Mouse (Mus musculus) embryonic fibroblast, embryonic 13.5 days (primary cell): ENCODE data around the gene Pkib. TPM values are rescaled to one million over a fixed set of nuclear protein-coding genes. Genes with fewer than 3 reads are reported as not detected.

Experiments used
- H3K27ac ChIP-seq: 2 replicates; pipeline ENCODE4 v1.5.1; 2012; ENCODE audit warnings: low read length, control low read depth, inconsistent platforms; ENCODE audit not compliant: insufficient read depth
- H3K4me1 ChIP-seq: 2 replicates; pipeline ENCODE4 v1.6.1; 2011; ENCODE audit warnings: low read length; ENCODE audit not compliant: control insufficient read depth, insufficient read depth
- H3K4me3 ChIP-seq: 2 replicates; pipeline ENCODE4 v1.5.1; 2011; ENCODE audit warnings: mild to moderate bottlenecking, control low read depth, low read length; ENCODE audit not compliant: insufficient read depth
- CTCF ChIP-seq: IDR thresholded peaks from 2 replicates; pipeline ENCODE4 v1.5.1; 2011; ENCODE audit warnings: mild to moderate bottlenecking, control low read depth, low read length, moderate library complexity, borderline replicate concordance; ENCODE audit not compliant: insufficient read depth
- POLR2A ChIP-seq: IDR thresholded peaks from 2 replicates; pipeline ENCODE4 v1.6.1; 2011; ENCODE audit warnings: low read depth, mild to moderate bottlenecking, control low read depth, low read length, moderate library complexity
- polyA plus RNA-seq: library from polyadenylated mRNA; stranded (reverse); fragments of >200 nt; gene quantifications from 2 replicates; pipeline ENCODE4 v1.2.4, GENCODE M21; 2011; ENCODE audit warnings: low read depth; ENCODE audit not compliant: missing spikeins, insufficient read length

Pkib gene
- polyA plus RNA-seq, 1 experiment: not detected

- H3K27ac ChIP-seq: no peak overlapping the region
- no peak overlapping the region for H3K4me3 ChIP-seq
- no peaks in the 10 kb centered on the region for H3K4me1 ChIP-seq
- TF ChIP-seq POLR2A: no peak
- TF ChIP-seq CTCF: no peak
Measured at GRCm38 (mm10) chr10:57722363-57722762, 90.6 kb downstream of the Pkib start.

GRCm38 (mm10) chr10:57727666-57728065 lies 95.9 kb downstream of the Pkib start:
- Histone ChIP-seq H3K27ac (no peak overlapping the region), H3K4me3 (no peak overlapping the region), H3K4me1 (no peaks in the 10 kb centered on the region)
- no peak for TF ChIP-seq CTCF
- no peak for TF ChIP-seq POLR2A

GRCm38 (mm10) chr10:57731672-57732071 lies 99.9 kb downstream of the Pkib start:
- Histone ChIP-seq H3K4me3 (no peak overlapping the region), H3K4me1 (no peaks in the 10 kb centered on the region), H3K27ac (no peak overlapping the region)
- TF ChIP-seq POLR2A (no peak), CTCF (no peak)

DNA sequence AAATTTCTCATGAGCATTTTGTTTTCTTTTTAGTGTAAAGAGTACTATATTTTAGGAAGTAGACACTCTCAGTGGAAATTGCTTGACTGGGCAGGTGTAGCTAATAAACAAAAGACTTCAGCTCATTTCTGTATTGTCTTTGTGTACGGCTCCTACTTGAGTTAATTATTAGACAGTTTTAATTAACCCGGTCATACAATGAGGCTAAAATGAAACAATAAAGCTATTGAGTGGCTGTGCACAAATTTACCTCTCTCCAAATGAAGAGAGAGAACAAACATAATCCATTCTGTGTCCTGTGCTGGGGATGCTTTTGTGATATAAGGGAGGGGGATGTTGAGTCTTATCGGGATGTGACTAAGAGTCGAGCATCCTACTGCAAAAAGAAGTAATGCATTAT lies 109.0 kb downstream of the Pkib start:
- Histone ChIP-seq H3K27ac (no peak overlapping the region), H3K4me1 (no peaks in the 10 kb centered on the region), H3K4me3 (no peak overlapping the region)
- TF ChIP-seq POLR2A (no peak), CTCF (no peak)

DNA sequence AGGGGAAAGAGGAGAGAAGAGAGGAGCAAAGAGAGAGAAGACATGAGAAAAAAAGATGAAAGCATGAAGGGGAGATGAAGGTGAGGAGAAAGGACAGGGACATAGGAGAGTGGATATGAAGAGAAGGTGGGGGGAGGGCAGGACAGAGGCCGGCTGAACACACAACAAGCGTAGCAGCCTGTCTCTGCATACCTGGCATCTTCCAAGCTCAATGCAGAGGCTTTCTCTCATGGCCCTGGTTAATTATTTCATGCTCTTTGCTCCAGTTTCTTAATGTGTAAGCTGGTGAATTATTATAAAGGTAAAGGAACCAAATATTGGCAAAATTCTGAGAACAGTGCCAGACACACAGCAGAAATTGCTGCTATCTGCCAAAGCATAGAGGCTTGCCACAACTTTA lies 109.6 kb downstream of the Pkib start:
- Histone ChIP-seq H3K27ac (no peak overlapping the region), H3K4me3 (no peak overlapping the region), H3K4me1 (no peaks in the 10 kb centered on the region)
- TF ChIP-seq CTCF (no peak), POLR2A (no peak)

GRCm38 (mm10) chr10:57743045-57743444 lies 111.3 kb downstream of the Pkib start:
- H3K27ac ChIP-seq: no peak overlapping the region
- H3K4me3 ChIP-seq: no peak overlapping the region
- no peak for TF ChIP-seq CTCF
- TF ChIP-seq POLR2A: no peak
- no peaks in the 10 kb centered on the region for H3K4me1 ChIP-seq

DNA sequence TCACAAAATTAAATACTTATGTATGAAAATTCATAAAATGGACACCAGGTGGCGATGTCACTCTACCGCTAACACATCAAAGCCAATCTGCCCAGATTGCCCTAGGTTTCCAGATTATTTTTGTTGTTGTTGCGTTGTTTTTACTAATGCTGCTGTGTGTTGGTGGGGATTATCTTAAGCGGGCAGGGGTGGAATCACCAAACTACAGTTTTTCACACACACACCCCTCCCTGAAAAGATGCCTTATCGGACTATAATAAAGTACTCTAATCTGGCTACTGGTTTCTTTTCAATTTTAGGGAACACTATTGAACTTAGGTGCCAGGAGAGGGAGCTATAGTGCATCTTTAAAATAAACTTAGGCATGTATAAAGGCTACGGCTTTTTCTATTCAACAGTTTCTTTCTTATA lies 111.8 kb downstream of the Pkib start:
- no peak overlapping the region for H3K27ac ChIP-seq
- no peaks in the 10 kb centered on the region for H3K4me1 ChIP-seq
- TF ChIP-seq POLR2A (no peak), CTCF (0 out of 2 replicates have a peak, but pooled peaks have one; percentile 3)
- peak overlapping the region; percentile 53 for H3K4me3 ChIP-seq

DNA sequence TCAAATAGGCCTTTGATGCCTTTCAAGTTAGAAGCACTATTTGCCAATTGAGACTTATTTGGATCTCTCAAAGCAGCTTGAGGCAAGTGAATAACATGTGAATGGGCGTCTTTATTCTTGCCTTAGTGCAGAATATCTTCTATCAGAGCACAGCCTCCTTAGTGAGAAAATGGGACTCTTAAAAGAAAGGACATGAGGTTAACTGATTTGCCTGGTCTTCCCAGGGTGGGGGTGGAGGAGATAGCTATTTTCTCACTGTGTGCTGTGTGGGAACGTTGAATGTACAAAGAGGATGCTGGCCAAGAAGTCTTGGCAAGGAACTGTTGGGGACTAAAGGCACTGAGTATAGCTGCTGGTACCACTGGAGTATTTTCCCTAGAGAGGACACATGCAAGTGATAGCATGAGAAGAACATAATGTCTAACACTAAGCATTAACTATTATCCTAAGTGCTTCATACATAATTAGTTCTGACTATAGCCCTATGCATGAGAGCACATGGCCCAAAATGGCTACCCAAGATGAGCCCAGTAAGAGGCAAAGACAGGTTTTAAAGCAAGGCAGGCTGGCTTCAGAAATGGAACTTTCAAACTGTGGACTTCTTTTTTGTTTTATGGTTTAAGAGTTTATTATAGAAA lies 112.5 kb downstream of the Pkib start:
- H3K4me3 ChIP-seq: no peak overlapping the region
- TF ChIP-seq CTCF: no peak
- no peak for TF ChIP-seq POLR2A
- H3K27ac ChIP-seq: no peak overlapping the region
- no peaks in the 10 kb centered on the region for H3K4me1 ChIP-seq

GRCm38 (mm10) chr10:57745452-57745851 lies 113.7 kb downstream of the Pkib start:
- H3K4me1 ChIP-seq: no peaks in the 10 kb centered on the region
- no peak overlapping the region for H3K4me3 ChIP-seq
- no peak overlapping the region for H3K27ac ChIP-seq
- no peak for TF ChIP-seq CTCF
- TF ChIP-seq POLR2A: no peak

DNA sequence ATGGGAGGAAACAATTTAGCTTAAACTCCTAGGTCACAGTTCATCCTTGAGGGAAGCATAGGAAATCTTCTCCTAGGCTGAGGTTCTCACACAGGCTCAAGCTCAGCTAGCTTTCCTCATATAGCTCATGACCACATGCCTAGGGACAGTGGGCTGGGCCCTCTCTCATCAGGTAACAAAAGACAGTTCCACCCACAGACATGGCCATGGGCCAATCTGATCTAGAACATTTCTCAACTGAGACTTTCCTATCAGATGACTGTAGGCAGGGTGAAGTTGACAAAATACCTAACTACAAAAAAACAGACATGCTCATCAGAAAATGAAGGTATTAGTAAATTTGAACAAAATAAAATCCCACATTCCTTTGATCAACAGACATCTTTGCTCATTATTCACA lies 115.3 kb downstream of the Pkib start:
- Histone ChIP-seq H3K4me3 (no peak overlapping the region), H3K4me1 (no peaks in the 10 kb centered on the region), H3K27ac (no peak overlapping the region)
- TF ChIP-seq POLR2A (no peak), CTCF (no peak)

GRCm38 (mm10) chr10:57753343-57753742 lies 121.6 kb downstream of the Pkib start:
- Histone ChIP-seq H3K27ac (no peak overlapping the region), H3K4me1 (no peaks in the 10 kb centered on the region)
- TF ChIP-seq POLR2A (no peak), CTCF (no peak)

More at GRCm38 (mm10) chr10:57753343-57753742, 121.6 kb downstream of the Pkib start:
- no peak overlapping the region for H3K4me3 ChIP-seq
